ENCODE assay signal across 16 mouse cellular contexts in the genomic region with DNA sequence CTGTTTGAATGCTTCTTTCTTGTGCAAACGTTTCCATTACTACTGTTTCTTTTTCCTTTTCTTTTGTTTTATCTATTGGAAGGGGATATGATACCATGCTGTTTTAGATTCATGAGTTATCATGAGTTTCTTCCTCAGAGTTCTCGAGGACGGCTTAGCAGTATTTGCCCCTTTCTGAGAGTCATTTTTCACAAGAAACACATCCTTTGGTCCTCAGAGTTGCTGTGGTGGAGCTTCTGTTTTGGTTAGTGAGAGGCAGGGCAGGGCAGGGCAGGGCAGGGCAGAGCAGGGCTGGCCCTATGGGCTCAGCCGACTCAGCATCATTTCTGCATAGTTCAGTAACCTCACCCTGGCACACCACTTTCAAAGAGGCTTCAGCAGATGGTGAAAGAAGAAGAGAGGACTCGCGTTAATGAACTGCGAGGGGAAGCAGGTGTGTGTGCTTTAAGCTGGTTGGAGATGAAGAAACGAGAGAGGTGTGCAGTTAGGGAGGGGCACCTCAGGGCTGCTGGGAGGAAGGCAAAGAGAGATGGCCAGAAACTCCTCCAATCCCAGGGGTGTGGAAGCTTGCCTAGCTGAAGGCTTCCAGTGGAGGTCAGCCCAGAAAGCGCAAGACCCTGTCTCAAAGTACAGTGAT. TPM values are rescaled to one million over a fixed set of nuclear protein-coding genes. Genes with fewer than 3 reads are reported as not detected.
DNase-seq lines count a peak whose midpoint lies in the region; ATAC-seq and TF ChIP-seq lines count a peak whose summit lies in the region.
"Had no signal": no experiment of that assay in that cellular context is flagged by ENCODE, and none has a peak within 500 bp of the region (broad histone marks: within the 10 kb centered on the region; RNA-seq: fewer than 3 reads in every experiment).

No protein-coding gene starts in this region.

- no peak for DNase-seq in forebrain, embryonic 11.5 days (ENCODE audit: low spot score)
- no peak for DNase-seq in lung, postnatal 0 days (ENCODE audit: low spot score)
- DNase-seq in lung, adult 2 months, result no peak
- DNase-seq in liver, embryonic 11.5 days (ENCODE audit: low spot score), result no peak
- no peak for DNase-seq in cerebellum, adult 11-12 months
- no peak for DNase-seq in left cerebral cortex, postnatal 4 days
- DNase-seq: cerebellum, adult 8-10 months; layer of hippocampus, adult 9-11 months had no signal

- no peak for TF ChIP-seq CTCF in lung, postnatal 0 days (IDR thresholded peaks at IDR 0.05)
- TF ChIP-seq CTCF in lung, adult 2 months (IDR thresholded peaks at IDR 0.05; ENCODE audit: insufficient read depth, low read length), result no peak

- no peak overlapping the region for H3K4me2 ChIP-seq in forebrain, embryonic 13.5 days
- no peak overlapping the region for H3K4me2 ChIP-seq in forebrain, embryonic 11.5 days (ENCODE audit: low read depth, low read length, severe bottlenecking)
- no peak overlapping the region for H3K4me2 ChIP-seq in lung, postnatal 0 days (replicated peaks; ENCODE audit: low read depth, low read length)
- H3K4me2 ChIP-seq in liver, embryonic 11.5 days, result no peak overlapping the region
- H3K4me2 ChIP-seq: kidney, embryonic 15.5 days had no signal

- no peaks in the 10 kb centered on the region for H3K36me3 ChIP-seq in forebrain, embryonic 13.5 days (ENCODE audit: poor library complexity, severe bottlenecking)
- no peaks in the 10 kb centered on the region for H3K36me3 ChIP-seq in forebrain, embryonic 11.5 days (ENCODE audit: control insufficient read depth, insufficient read depth, low read length)
- no peaks in the 10 kb centered on the region for H3K36me3 ChIP-seq in lung, postnatal 0 days (ENCODE audit: insufficient read depth, low read length)
- no peaks in the 10 kb centered on the region for H3K36me3 ChIP-seq in liver, embryonic 11.5 days (ENCODE audit: control insufficient read depth, insufficient read depth, low read length)
- H3K36me3 ChIP-seq: hindbrain, embryonic 10.5 days; kidney, embryonic 15.5 days had no signal

- no peaks in the 10 kb centered on the region for H3K9me3 ChIP-seq in forebrain, embryonic 13.5 days (replicated peaks)
- H3K9me3 ChIP-seq in forebrain, embryonic 11.5 days (ENCODE audit: control insufficient read depth, low read length), result no peaks in the 10 kb centered on the region
- H3K9me3 ChIP-seq in lung, postnatal 0 days (ENCODE audit: low read length), result no peaks in the 10 kb centered on the region
- H3K9me3 ChIP-seq in liver, embryonic 11.5 days (ENCODE audit: control insufficient read depth, low read length), result no peaks in the 10 kb centered on the region
- H3K9me3 ChIP-seq: hindbrain, embryonic 10.5 days; kidney, embryonic 15.5 days had no signal

- H3K4me3 ChIP-seq in forebrain, embryonic 13.5 days, result no peak overlapping the region
- no peak overlapping the region for H3K4me3 ChIP-seq in forebrain, embryonic 11.5 days (ENCODE audit: low read depth, low read length)
- H3K4me3 ChIP-seq in lung, postnatal 0 days (ENCODE audit: low read depth, low read length), result no peak overlapping the region
- no peak overlapping the region for H3K4me3 ChIP-seq in lung, adult 2 months (replicated peaks; ENCODE audit: extremely low read depth, low read depth, low read length)
- no peak overlapping the region for H3K4me3 ChIP-seq in liver, embryonic 11.5 days (ENCODE audit: low read depth, low read length)
- H3K4me3 ChIP-seq: hindbrain, embryonic 10.5 days; kidney, embryonic 15.5 days had no signal

- ATAC-seq in forebrain, embryonic 13.5 days, result no peak
- no peak for ATAC-seq in forebrain, embryonic 11.5 days (replicated peaks; ENCODE audit: low FRiP score)
- ATAC-seq in lung, postnatal 0 days, result no peak
- ATAC-seq in liver, embryonic 11.5 days (replicated peaks; ENCODE audit: low FRiP score), result no peak
- ATAC-seq in neutrophil, adult 5-6 weeks (ENCODE audit: extremely low read depth, insufficient number of reproducible peaks, low FRiP score, poor library complexity, severe bottlenecking), result peak; percentile 10; the same call in 1 of the 2 replicates

- TF ChIP-seq POLR2A in lung, adult 2 months (IDR thresholded peaks at IDR 0.05; ENCODE audit: borderline replicate concordance, extremely low read depth, low read depth, low read length), result no peak

- H3K27me3 ChIP-seq in forebrain, embryonic 13.5 days, result no peaks in the 10 kb centered on the region
- H3K27me3 ChIP-seq in forebrain, embryonic 11.5 days (ENCODE audit: control insufficient read depth, insufficient read depth, low read length), result no peaks in the 10 kb centered on the region
- no peaks in the 10 kb centered on the region for H3K27me3 ChIP-seq in lung, postnatal 0 days (replicated peaks; ENCODE audit: insufficient read depth, low read length)
- H3K27me3 ChIP-seq in liver, embryonic 11.5 days (replicated peaks; ENCODE audit: control insufficient read depth, insufficient read depth, low read length), result no peaks in the 10 kb centered on the region
- H3K27me3 ChIP-seq: kidney, embryonic 15.5 days had no signal

- no peak overlapping the region for H3K27ac ChIP-seq in forebrain, embryonic 13.5 days
- H3K27ac ChIP-seq in forebrain, embryonic 11.5 days (ENCODE audit: low read depth, low read length), result no peak overlapping the region
- H3K27ac ChIP-seq in lung, postnatal 0 days (ENCODE audit: low read length), result peak overlapping the region; percentile 28; the same call in 1 of the 2 replicates
- peak overlapping the region; percentile 2; the same call in 1 of the 2 replicates for H3K27ac ChIP-seq in liver, embryonic 11.5 days (ENCODE audit: low read depth, low read length)
- H3K27ac ChIP-seq: hindbrain, embryonic 10.5 days; kidney, embryonic 15.5 days; stomach, postnatal 0 days had no signal

- intact Hi-C loops in left cerebral cortex, postnatal 4 days (cut with DNase I), result no loop called here

- H3K4me1 ChIP-seq in forebrain, embryonic 13.5 days, result peaks cover 28% of the 10 kb centered on the region
- no peaks in the 10 kb centered on the region; the same call in 1 of the 2 replicates for H3K4me1 ChIP-seq in forebrain, embryonic 11.5 days (replicated peaks; ENCODE audit: control insufficient read depth, insufficient read depth, low read length)
- peaks cover 20% of the 10 kb centered on the region; the same call in 1 of the 2 replicates for H3K4me1 ChIP-seq in lung, postnatal 0 days (ENCODE audit: insufficient read depth, low read depth, low read length)
- peaks cover 9% of the 10 kb centered on the region for H3K4me1 ChIP-seq in lung, adult 2 months (ENCODE audit: control insufficient read depth, insufficient read depth, low read length)
- peaks cover 23% of the 10 kb centered on the region for H3K4me1 ChIP-seq in liver, embryonic 11.5 days (replicated peaks; ENCODE audit: control insufficient read depth, insufficient read depth, low read length)

- TF ChIP-seq EP300 in lung, postnatal 0 days (IDR thresholded peaks at IDR 0.05), result no peak; the same call in 1 of the 2 replicates

- 0 out of 2 replicates have a peak overlapping the region, but pooled peaks have one; percentile 8 for H3K9ac ChIP-seq in forebrain, embryonic 13.5 days
- H3K9ac ChIP-seq in forebrain, embryonic 11.5 days (ENCODE audit: low read length), result no peak overlapping the region
- H3K9ac ChIP-seq in lung, postnatal 0 days (replicated peaks; ENCODE audit: low read depth), result no peak overlapping the region
- no peak overlapping the region for H3K9ac ChIP-seq in liver, embryonic 11.5 days (ENCODE audit: low read depth, low read length)
- H3K9ac ChIP-seq: kidney, embryonic 15.5 days had no signal

- WGBS in forebrain, embryonic 13.5 days, result 53% methylated on average over 9 of the region's 9 CpGs
- WGBS in forebrain, embryonic 11.5 days, result 58% methylated on average over 9 of the region's 9 CpGs
- 35% methylated on average over 9 of the region's 9 CpGs for WGBS in lung, postnatal 0 days
- WGBS in lung, adult 2 months, result 33% methylated on average over 9 of the region's 9 CpGs
- 40% methylated on average over 9 of the region's 9 CpGs for WGBS in liver, embryonic 11.5 days

RNA-seq across cellular contexts. Expression of a gene that starts 5.0 kb away (rescaled TPM):
- 12.0 and 12.4 TPM in 2 replicates for polyA plus RNA-seq in forebrain, embryonic 13.5 days (2015; fragmentation: Nextera tagmentation; extraction: Ambion mirVana)
- polyA plus RNA-seq in forebrain, embryonic 11.5 days (2014; fragmentation: Nextera tagmentation; extraction: Ambion mirVana), result 12.7 and 14.0 TPM in 2 replicates
- 13.1 and 14.9 TPM in 2 replicates for polyA plus RNA-seq in lung, postnatal 0 days (2015; fragmentation: Nextera tagmentation; extraction: Ambion mirVana)
- 5.2 and 5.6 TPM in 2 replicates for polyA plus RNA-seq in lung, adult 2 months (2012; rRNA removed)
- 21.4 and 25.3 TPM in 2 replicates for polyA plus RNA-seq in liver, embryonic 11.5 days (2014; fragmentation: Nextera tagmentation; extraction: Ambion mirVana)
- total RNA-seq in neutrophil, adult 5-6 weeks (2017), result 52.3 and 60.5 TPM in 2 replicates
- 1 to 10 TPM; 7.8 to 9.0 TPM for total RNA-seq in left cerebral cortex, postnatal 4 days (2021)

RNA-seq across cellular contexts. Expression of a gene that starts 29.9 kb away (rescaled TPM):
- polyA plus RNA-seq in forebrain, embryonic 13.5 days (2015; fragmentation: Nextera tagmentation; extraction: Ambion mirVana), result not detected in 2 replicates
- not detected in 2 replicates for polyA plus RNA-seq in forebrain, embryonic 11.5 days (2014; fragmentation: Nextera tagmentation; extraction: Ambion mirVana)
- not detected in 2 replicates for polyA plus RNA-seq in lung, postnatal 0 days (2015; fragmentation: Nextera tagmentation; extraction: Ambion mirVana)
- polyA plus RNA-seq in lung, adult 2 months (2012; rRNA removed), result not detected in 2 replicates
- polyA plus RNA-seq in liver, embryonic 11.5 days (2014; fragmentation: Nextera tagmentation; extraction: Ambion mirVana), result not detected in 2 replicates
- total RNA-seq in neutrophil, adult 5-6 weeks (2017), result not detected in 2 replicates
- not detected for total RNA-seq in left cerebral cortex, postnatal 4 days (2021)
- total RNA-seq: adrenal gland, postnatal 4 days had no signal
- polyA plus RNA-seq: embryonic facial prominence, embryonic 11.5 days; hindbrain, embryonic 10.5 days; kidney, embryonic 15.5 days; limb, embryonic 11.5 days; stomach, postnatal 0 days had no signal

RNA-seq across cellular contexts. Expression of a gene that starts 37.2 kb away (rescaled TPM):
- 19.0 and 20.0 TPM in 2 replicates for polyA plus RNA-seq in forebrain, embryonic 13.5 days (2015; fragmentation: Nextera tagmentation; extraction: Ambion mirVana)
- 6.9 and 9.4 TPM in 2 replicates for polyA plus RNA-seq in forebrain, embryonic 11.5 days (2014; fragmentation: Nextera tagmentation; extraction: Ambion mirVana)
- polyA plus RNA-seq in lung, postnatal 0 days (2015; fragmentation: Nextera tagmentation; extraction: Ambion mirVana), result 36.2 and 36.5 TPM in 2 replicates
- polyA plus RNA-seq in lung, adult 2 months (2012; rRNA removed), result 28.2 and 32.8 TPM in 2 replicates
- polyA plus RNA-seq in liver, embryonic 11.5 days (2014; fragmentation: Nextera tagmentation; extraction: Ambion mirVana), result 23.3 and 24.2 TPM in 2 replicates
- 1.1 and 1.4 TPM in 2 replicates for total RNA-seq in neutrophil, adult 5-6 weeks (2017)
- total RNA-seq in left cerebral cortex, postnatal 4 days (2021), result 10 to 100 TPM; 10.6 to 12.4 TPM

RNA-seq across cellular contexts. Expression of a gene that starts 54.9 kb away (rescaled TPM):
- 9.4 and 10.4 TPM in 2 replicates for polyA plus RNA-seq in forebrain, embryonic 13.5 days (2015; fragmentation: Nextera tagmentation; extraction: Ambion mirVana)
- polyA plus RNA-seq in forebrain, embryonic 11.5 days (2014; fragmentation: Nextera tagmentation; extraction: Ambion mirVana), result 13.9 and 14.3 TPM in 2 replicates
- polyA plus RNA-seq in lung, postnatal 0 days (2015; fragmentation: Nextera tagmentation; extraction: Ambion mirVana), result 4.1 and 6.0 TPM in 2 replicates
- 1.9 and 3.9 TPM in 2 replicates for polyA plus RNA-seq in lung, adult 2 months (2012; rRNA removed)
- polyA plus RNA-seq in liver, embryonic 11.5 days (2014; fragmentation: Nextera tagmentation; extraction: Ambion mirVana), result 9.1 and 10.5 TPM in 2 replicates
- 5.3 and 6.9 TPM in 2 replicates for total RNA-seq in neutrophil, adult 5-6 weeks (2017)
- total RNA-seq in left cerebral cortex, postnatal 4 days (2021), result 10 to 100 TPM; 12.3 to 14.8 TPM

Comparison
In these comparisons a context has a peak if more than half of its experiments do, and no peak if none do; other contexts are left out.
1. H3K27ac ChIP-seq: peak in lung, postnatal 0 days (single experiment) and liver, embryonic 11.5 days (single experiment); none in forebrain, embryonic 13.5 days (single experiment) and forebrain, embryonic 11.5 days (single experiment).